Mouse (Mus musculus) liver, postnatal 0 days (tissue): ENCODE results near the gene Fyttd1.

ENCODE experiments used
- CTCF ChIP-seq: sonication (generic); IDR thresholded peaks from 2 replicates; pipeline ENCODE4 v1.5.1; 2016; ENCODE audit warnings: antibody characterized with exemption, low read depth
- EP300 ChIP-seq: IDR thresholded peaks from 2 replicates; pipeline ENCODE4 v1.6.1; 2016; ENCODE audit warnings: antibody characterized with exemption, low read depth, mild to moderate bottlenecking

DNA sequence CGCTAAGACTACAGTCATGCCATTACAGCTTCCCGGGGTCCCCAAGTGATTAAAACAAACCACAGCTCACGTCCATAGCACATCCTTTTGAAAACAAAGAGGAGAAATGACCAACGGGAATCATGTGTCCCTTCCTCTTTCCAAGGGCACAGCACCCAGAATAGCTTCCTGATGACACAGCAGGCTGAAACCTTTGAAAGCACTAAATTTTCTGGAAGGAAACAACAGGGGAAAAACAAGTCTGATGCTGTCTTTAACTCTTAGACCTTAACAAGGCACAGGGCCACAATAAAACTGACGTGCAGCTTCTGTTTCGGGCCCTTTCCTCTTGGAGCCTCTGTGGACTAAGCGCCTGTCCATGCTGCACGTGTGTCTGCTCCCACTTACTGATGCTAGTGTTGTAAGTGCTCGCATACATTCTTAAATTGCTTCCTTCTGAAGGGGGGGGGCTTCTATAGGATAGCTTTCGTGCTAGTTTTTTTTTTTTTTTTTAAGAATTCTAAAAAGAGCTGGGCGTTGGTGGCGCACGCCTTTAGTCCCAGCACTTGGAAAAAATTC, 23.7 kb upstream of the Fyttd1 start:
- TF ChIP-seq EP300 (peak; percentile 42), CTCF (no peak)
